Mouse (Mus musculus): ENCODE measurements at regions not wholly inside any gene's neighbourhood (a gene's known extent, or its start where the extent isn't known, plus 50 kb on each side); places are given as distances from the start of the nearest gene placed in this dataset.

- Histone ChIP-seq H3K4me3 (ENCODE audit: insufficient read depth in 1 of 2, low read depth in 1 of 2, low read length in 2 of 2, poor library complexity in 1 of 2, severe bottlenecking in 1 of 2) (no peak overlapping the region), H3K4me1 (ENCODE audit: control insufficient read depth in 2 of 2, insufficient read depth in 2 of 2, low read length in 2 of 2, poor library complexity in 1 of 2) (no peaks in the 10 kb centered on the region), H3K36me3 (ENCODE audit: control insufficient read depth, insufficient read depth, low read length, poor library complexity, severe bottlenecking) (no peaks in the 10 kb centered on the region), H3K9me3 (ENCODE audit: control insufficient read depth, insufficient read depth, low read depth, low read length) (no peaks in the 10 kb centered on the region), H3K9ac (ENCODE audit: insufficient read depth, low read depth, low read length, poor library complexity, severe bottlenecking) (no peak overlapping the region), H3K27ac (ENCODE audit: insufficient read depth, low read depth, low read length, poor library complexity, severe bottlenecking) (no peak overlapping the region)
- no peak for DNase-seq (ENCODE audit: low read depth, low spot score)
- no peak for TF ChIP-seq ZC3H11A (IDR thresholded peaks at IDR 0.05; ENCODE audit: borderline replicate concordance, low read depth, low read length)
- no peak for TF ChIP-seq ZNF384 (IDR thresholded peaks at IDR 0.05; ENCODE audit: low read depth, low read length)
- TF ChIP-seq HCFC1 (IDR thresholded peaks at IDR 0.05; ENCODE audit: borderline replicate concordance, insufficient read depth, low read length) = no peak
- no peak for TF ChIP-seq MAFK (IDR thresholded peaks at IDR 0.05; ENCODE audit: insufficient read depth, low read depth, low read length)
- no peak for TF ChIP-seq CHD2 (IDR thresholded peaks at IDR 0.05; ENCODE audit: low read depth, low read length)
- in situ Hi-C loops (cut with MboI; ENCODE audit: low sequenced_read_pairs in 2 of 2, unreplicated experiment in 2 of 2) = loop anchor here in 1 of 2 experiments (5.0 kb wide), 1 partner anchor 232 kb away; no protein-coding TSS in a partner anchor
Observed at GRCm38 (mm10) chr7:75369366-75369765, 60.3 kb upstream of the Sv2b start.

GRCm38 (mm10) chr7:75370595-75371519 lies 61.8 kb upstream of the Sv2b start:
- no peaks in the 10 kb centered on the region for H3K36me3 ChIP-seq (ENCODE audit: control insufficient read depth, insufficient read depth, low read length, poor library complexity, severe bottlenecking)
- H3K4me3 ChIP-seq (ENCODE audit: insufficient read depth in 1 of 2, low read depth in 1 of 2, low read length in 2 of 2, poor library complexity in 1 of 2, severe bottlenecking in 1 of 2) = no peak overlapping the region
- no peaks in the 10 kb centered on the region for H3K9me3 ChIP-seq (ENCODE audit: control insufficient read depth, insufficient read depth, low read depth, low read length)
- H3K9ac ChIP-seq (ENCODE audit: insufficient read depth, low read depth, low read length, poor library complexity, severe bottlenecking) = no peak overlapping the region
- H3K27ac ChIP-seq (ENCODE audit: insufficient read depth, low read depth, low read length, poor library complexity, severe bottlenecking) = no peak overlapping the region
- H3K4me1 ChIP-seq (ENCODE audit: control insufficient read depth in 2 of 2, insufficient read depth in 2 of 2, low read length in 2 of 2, poor library complexity in 1 of 2) = no peaks in the 10 kb centered on the region
- peak; percentile 37 for DNase-seq (ENCODE audit: low read depth, low spot score)
- TF ChIP-seq ZC3H11A (IDR thresholded peaks at IDR 0.05; ENCODE audit: borderline replicate concordance, low read depth, low read length) = peak; percentile 57; the same call in 1 of the 2 replicates
- no peak for TF ChIP-seq CHD2 (IDR thresholded peaks at IDR 0.05; ENCODE audit: low read depth, low read length)
- in situ Hi-C loops (cut with MboI; ENCODE audit: low sequenced_read_pairs in 2 of 2, unreplicated experiment in 2 of 2) = loop anchor here in 1 of 2 experiments (10.0 kb wide), 1 partner anchor 236 kb away; no protein-coding TSS in a partner anchor

GRCm38 (mm10) chr7:75371520-75371876 lies 62.4 kb upstream of the Sv2b start:
- Histone ChIP-seq H3K9ac (ENCODE audit: insufficient read depth, low read depth, low read length, poor library complexity, severe bottlenecking) (no peak overlapping the region), H3K4me3 (ENCODE audit: insufficient read depth in 1 of 2, low read depth in 1 of 2, low read length in 2 of 2, poor library complexity in 1 of 2, severe bottlenecking in 1 of 2) (no peak overlapping the region), H3K27ac (ENCODE audit: insufficient read depth, low read depth, low read length, poor library complexity, severe bottlenecking) (no peak overlapping the region), H3K9me3 (ENCODE audit: control insufficient read depth, insufficient read depth, low read depth, low read length) (no peaks in the 10 kb centered on the region), H3K36me3 (ENCODE audit: control insufficient read depth, insufficient read depth, low read length, poor library complexity, severe bottlenecking) (no peaks in the 10 kb centered on the region), H3K4me1 (ENCODE audit: control insufficient read depth in 2 of 2, insufficient read depth in 2 of 2, low read length in 2 of 2, poor library complexity in 1 of 2) (no peaks in the 10 kb centered on the region)
- in situ Hi-C loops (cut with MboI; ENCODE audit: low sequenced_read_pairs in 2 of 2, unreplicated experiment in 2 of 2) = loop anchor here in 1 of 2 experiments (10.0 kb wide), 1 partner anchor 237 kb away; no protein-coding TSS in a partner anchor
- TF ChIP-seq CHD2 (IDR thresholded peaks at IDR 0.05; ENCODE audit: low read depth, low read length) = no peak
- TF ChIP-seq MAFK (IDR thresholded peaks at IDR 0.05; ENCODE audit: insufficient read depth, low read depth, low read length) = no peak
- no peak for TF ChIP-seq ZNF384 (IDR thresholded peaks at IDR 0.05; ENCODE audit: low read depth, low read length)
- no peak for TF ChIP-seq ZC3H11A (IDR thresholded peaks at IDR 0.05; ENCODE audit: borderline replicate concordance, low read depth, low read length)
- no peak for TF ChIP-seq HCFC1 (IDR thresholded peaks at IDR 0.05; ENCODE audit: borderline replicate concordance, insufficient read depth, low read length)
- DNase-seq (ENCODE audit: low read depth, low spot score) = no peak

GRCm38 (mm10) chr7:75371991-75372390 lies 62.9 kb upstream of the Sv2b start:
- Histone ChIP-seq H3K36me3 (ENCODE audit: control insufficient read depth, insufficient read depth, low read length, poor library complexity, severe bottlenecking) (no peaks in the 10 kb centered on the region), H3K9me3 (ENCODE audit: control insufficient read depth, insufficient read depth, low read depth, low read length) (no peaks in the 10 kb centered on the region), H3K9ac (ENCODE audit: insufficient read depth, low read depth, low read length, poor library complexity, severe bottlenecking) (no peak overlapping the region), H3K4me1 (ENCODE audit: control insufficient read depth in 2 of 2, insufficient read depth in 2 of 2, low read length in 2 of 2, poor library complexity in 1 of 2) (no peaks in the 10 kb centered on the region), H3K27ac (ENCODE audit: insufficient read depth, low read depth, low read length, poor library complexity, severe bottlenecking) (no peak overlapping the region), H3K4me3 (ENCODE audit: insufficient read depth in 1 of 2, low read depth in 1 of 2, low read length in 2 of 2, poor library complexity in 1 of 2, severe bottlenecking in 1 of 2) (no peak overlapping the region)
- in situ Hi-C loops (cut with MboI; ENCODE audit: low sequenced_read_pairs in 2 of 2, unreplicated experiment in 2 of 2) = loop anchor here in 1 of 2 experiments (10.0 kb wide), 1 partner anchor 237 kb away; no protein-coding TSS in a partner anchor
- TF ChIP-seq ZNF384 (IDR thresholded peaks at IDR 0.05; ENCODE audit: low read depth, low read length) = no peak
- no peak for TF ChIP-seq MAFK (IDR thresholded peaks at IDR 0.05; ENCODE audit: insufficient read depth, low read depth, low read length)
- no peak for TF ChIP-seq HCFC1 (IDR thresholded peaks at IDR 0.05; ENCODE audit: borderline replicate concordance, insufficient read depth, low read length)
- TF ChIP-seq ZC3H11A (IDR thresholded peaks at IDR 0.05; ENCODE audit: borderline replicate concordance, low read depth, low read length) = no peak
- TF ChIP-seq CHD2 (IDR thresholded peaks at IDR 0.05; ENCODE audit: low read depth, low read length) = no peak
- no peak for DNase-seq (ENCODE audit: low read depth, low spot score)

Measured in ES-E14 (cell line).